Mouse (Mus musculus): ENCODE results near the gene Tas1r1.

DNA sequence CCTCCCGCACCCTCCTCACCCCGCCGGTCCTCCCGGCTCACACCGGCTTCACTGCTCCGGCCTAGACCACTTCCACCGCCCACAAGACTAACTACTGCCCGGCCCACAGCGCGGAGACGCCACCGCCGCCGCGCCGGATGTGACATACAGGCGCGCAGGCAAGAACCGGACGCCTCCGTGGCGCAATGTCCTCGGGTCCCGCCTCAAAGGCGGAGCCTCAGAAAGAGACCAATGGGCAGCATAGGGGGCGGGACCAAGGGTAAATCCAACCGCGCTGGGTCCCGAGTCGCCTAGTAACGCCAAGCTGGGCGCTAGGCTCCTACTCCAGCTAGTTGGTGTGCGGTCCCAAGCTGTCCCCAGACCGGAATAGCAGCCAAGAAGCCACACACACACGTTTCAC lies 10.8 kb downstream of the Tas1r1 start, which contains the start of gene Zbtb48:
- TF ChIP-seq TAL1 (IDR thresholded peaks at IDR 0.05; ENCODE audit: low read length), result no peak
- TF ChIP-seq GATA1 (IDR thresholded peaks at IDR 0.05; ENCODE audit: low read length), result no peak

All from erythroblast, embryonic 14.5 days (primary cell).